Mouse (Mus musculus) liver, postnatal 0 days (tissue): ENCODE data around the gene Usp47.

Experiments used
- CTCF ChIP-seq: sonication (generic); IDR thresholded peaks from 2 replicates; pipeline ENCODE4 v1.5.1; 2016; ENCODE audit warnings: antibody characterized with exemption, low read depth
- EP300 ChIP-seq: IDR thresholded peaks from 2 replicates; pipeline ENCODE4 v1.6.1; 2016; ENCODE audit warnings: antibody characterized with exemption, low read depth, mild to moderate bottlenecking

DNA sequence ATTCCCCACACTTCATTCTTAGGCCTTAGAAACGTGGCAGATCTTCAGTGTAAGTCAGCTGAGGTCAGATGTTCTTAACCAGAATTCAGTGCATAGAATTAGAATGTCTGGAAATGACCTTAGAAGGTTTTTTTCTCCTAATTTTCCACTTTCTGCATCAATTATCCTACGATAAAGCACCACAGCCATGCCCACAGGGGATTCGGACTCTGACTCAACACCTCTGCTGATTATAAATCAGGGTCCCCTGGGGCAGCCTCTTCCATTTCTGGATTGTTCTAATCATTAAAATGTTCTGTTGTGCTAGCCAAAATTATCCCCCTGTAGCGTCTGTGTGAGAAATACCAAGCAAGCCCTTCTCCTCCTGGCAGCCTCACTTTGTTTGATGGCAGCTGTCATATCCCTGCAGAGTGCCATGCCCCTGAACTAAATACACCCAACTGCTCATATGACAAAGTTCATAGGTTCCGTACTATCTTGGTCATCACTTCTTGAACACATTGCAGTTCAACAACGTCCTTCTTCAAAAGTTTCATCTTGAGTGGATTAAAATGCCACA, 24.8 kb upstream of the Usp47 start:
- TF ChIP-seq CTCF (no peak), EP300 (no peak)
